Mouse (Mus musculus): Measurements from ENCODE around the gene Atg101.

- TF ChIP-seq GATA1 (IDR thresholded peaks at IDR 0.05; ENCODE audit: low read length) = no peak
- TF ChIP-seq TAL1 (IDR thresholded peaks at IDR 0.05; ENCODE audit: low read length) = no peak
These were observed 17.7 kb upstream of the Atg101 start for GRCm38 (mm10) chr15:101266132-101266963.
